Mouse (Mus musculus) neural tube, embryonic 13.5 days (tissue): Measurements from ENCODE around the gene Rab44. TPM values are rescaled to one million over a fixed set of nuclear protein-coding genes. Genes with fewer than 3 reads are reported as not detected.

ENCODE experiments used
- ATAC-seq: fragments of 200-750 bp; cut with Nextera tagmentation; 2 replicates; pipeline ENCODE4 v1.8.0; 2017; ENCODE audit warnings: low read depth, mild to moderate bottlenecking, moderate TSS enrichment, moderate library complexity
- H3K27ac ChIP-seq: fragments of 300-500 bp; sonication (generic); replicated peaks from 2 replicates; pipeline ENCODE4 v1.5.1; 2015; ENCODE audit warnings: moderate library complexity, mild to moderate bottlenecking, inconsistent platforms
- H3K27me3 ChIP-seq: fragments of 300-500 bp; sonication (generic); 2 replicates; pipeline ENCODE4 v1.6.1; 2015; ENCODE audit warnings: mild to moderate bottlenecking, inconsistent platforms
- H3K36me3 ChIP-seq: fragments of 300-500 bp; sonication (generic); 2 replicates; pipeline ENCODE4 v1.6.1; 2015; ENCODE audit warnings: mild to moderate bottlenecking, inconsistent platforms
- H3K4me1 ChIP-seq: fragments of 300-500 bp; sonication (generic); replicated peaks from 2 replicates; pipeline ENCODE4 v1.6.1; 2015; ENCODE audit warnings: inconsistent platforms
- H3K4me2 ChIP-seq: fragments of 300-500 bp; sonication (generic); 2 replicates; pipeline ENCODE4 v1.6.1; 2015; ENCODE audit warnings: inconsistent platforms, mild to moderate bottlenecking, moderate library complexity
- H3K4me3 ChIP-seq: fragments of 300-500 bp; sonication (generic); 2 replicates; pipeline ENCODE4 v1.5.1; 2015; ENCODE audit warnings: mild to moderate bottlenecking, inconsistent platforms
- H3K9ac ChIP-seq: fragments of 300-500 bp; sonication (generic); 2 replicates; pipeline ENCODE4 v1.6.1; 2015; ENCODE audit warnings: moderate library complexity, mild to moderate bottlenecking, inconsistent platforms
- H3K9me3 ChIP-seq: fragments of 300-500 bp; sonication (generic); 2 replicates; pipeline ENCODE4 v1.6.1; 2016; ENCODE audit warnings: inconsistent platforms
- WGBS: fragments of 180-500 bp; shearing (Covaris S2); methylation state at CpG from one replicate; pipeline ENCODE4 v1.1.7; 2015; 5-methylcytosine and 5-hydroxymethylcytosine counted together
- polyA plus RNA-seq: library from polyadenylated mRNA; unstranded; fragments of >200 nt; fragmentation: Nextera tagmentation; extraction: Ambion mirVana; gene quantifications from 2 replicates; pipeline ENCODE4 v1.2.1, GENCODE M21; 2015

The Rab44 gene
- polyA plus RNA-seq, 1 experiment from 2014 or later, result 0.11 TPM

DNA sequence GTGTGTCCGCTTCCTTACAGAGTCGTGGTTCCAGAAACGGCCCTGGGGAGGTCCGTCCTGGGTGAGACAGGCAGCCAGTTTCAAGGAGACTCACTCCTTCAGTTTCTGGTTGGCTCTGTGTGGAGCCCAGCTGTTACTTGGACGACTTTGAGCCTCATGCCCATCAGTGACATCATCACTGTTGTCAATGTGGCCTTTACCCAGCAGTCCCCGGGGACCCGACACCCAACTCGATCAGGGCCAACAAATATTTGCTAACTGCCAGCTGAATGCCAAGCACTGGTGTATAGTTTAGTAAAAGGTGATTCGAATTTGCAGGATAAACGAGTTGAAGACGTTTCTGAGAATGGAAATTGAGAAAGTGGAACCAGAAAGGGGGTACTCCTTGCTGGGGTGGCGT lies 2.1 kb downstream of the Rab44 start:
- no peak overlapping the region for H3K27ac ChIP-seq
- no peaks in the 10 kb centered on the region for H3K4me1 ChIP-seq
- no peak for ATAC-seq

GRCm38 (mm10) chr17:29117006-29117648 lies 3.2 kb downstream of the Rab44 start:
- H3K4me3 ChIP-seq, result no peak overlapping the region
- WGBS, result 80% methylated on average over 8 of the region's 8 CpGs
- H3K27ac ChIP-seq, result no peak overlapping the region
- no peak for ATAC-seq
- H3K36me3 ChIP-seq, result no peaks in the 10 kb centered on the region
- H3K4me2 ChIP-seq, result no peak overlapping the region
- no peaks in the 10 kb centered on the region for H3K4me1 ChIP-seq
- H3K9ac ChIP-seq, result no peak overlapping the region
- no peaks in the 10 kb centered on the region for H3K9me3 ChIP-seq
- no peaks in the 10 kb centered on the region; the same call in 1 of the 2 replicates for H3K27me3 ChIP-seq

More for the DNA sequence above, 2.1 kb downstream of the Rab44 start:
- H3K27me3 ChIP-seq, result no peaks in the 10 kb centered on the region; the same call in 1 of the 2 replicates
- 73% methylated on average over 12 of the region's 12 CpGs for WGBS
- H3K4me3 ChIP-seq, result no peak overlapping the region
- no peak overlapping the region for H3K4me2 ChIP-seq
- no peaks in the 10 kb centered on the region for H3K9me3 ChIP-seq
- no peaks in the 10 kb centered on the region for H3K36me3 ChIP-seq
- H3K9ac ChIP-seq, result no peak overlapping the region

GRCm38 (mm10) chr17:29118057-29118456 lies 4.1 kb downstream of the Rab44 start:
- Histone ChIP-seq H3K4me3 (no peak overlapping the region), H3K27me3 (no peaks in the 10 kb centered on the region; the same call in 1 of the 2 replicates), H3K9ac (no peak overlapping the region), H3K36me3 (no peaks in the 10 kb centered on the region), H3K9me3 (no peaks in the 10 kb centered on the region), H3K27ac (no peak overlapping the region), H3K4me1 (no peaks in the 10 kb centered on the region), H3K4me2 (no peak overlapping the region)
- 60% methylated on average over 5 of the region's 5 CpGs for WGBS
- ATAC-seq, result no peak

GRCm38 (mm10) chr17:29120666-29121065 lies 6.7 kb downstream of the Rab44 start:
- no peaks in the 10 kb centered on the region for H3K36me3 ChIP-seq
- H3K4me1 ChIP-seq, result no peaks in the 10 kb centered on the region
- no peaks in the 10 kb centered on the region; the same call in 1 of the 2 replicates for H3K27me3 ChIP-seq
- H3K4me3 ChIP-seq, result no peak overlapping the region
- no peak for ATAC-seq
- no peak overlapping the region for H3K9ac ChIP-seq
- 67% methylated on average over 12 of the region's 12 CpGs for WGBS
- H3K27ac ChIP-seq, result no peak overlapping the region
- H3K4me2 ChIP-seq, result no peak overlapping the region
- no peaks in the 10 kb centered on the region for H3K9me3 ChIP-seq

GRCm38 (mm10) chr17:29122817-29123216 lies 8.9 kb downstream of the Rab44 start:
- no peaks in the 10 kb centered on the region for H3K9me3 ChIP-seq

DNA sequence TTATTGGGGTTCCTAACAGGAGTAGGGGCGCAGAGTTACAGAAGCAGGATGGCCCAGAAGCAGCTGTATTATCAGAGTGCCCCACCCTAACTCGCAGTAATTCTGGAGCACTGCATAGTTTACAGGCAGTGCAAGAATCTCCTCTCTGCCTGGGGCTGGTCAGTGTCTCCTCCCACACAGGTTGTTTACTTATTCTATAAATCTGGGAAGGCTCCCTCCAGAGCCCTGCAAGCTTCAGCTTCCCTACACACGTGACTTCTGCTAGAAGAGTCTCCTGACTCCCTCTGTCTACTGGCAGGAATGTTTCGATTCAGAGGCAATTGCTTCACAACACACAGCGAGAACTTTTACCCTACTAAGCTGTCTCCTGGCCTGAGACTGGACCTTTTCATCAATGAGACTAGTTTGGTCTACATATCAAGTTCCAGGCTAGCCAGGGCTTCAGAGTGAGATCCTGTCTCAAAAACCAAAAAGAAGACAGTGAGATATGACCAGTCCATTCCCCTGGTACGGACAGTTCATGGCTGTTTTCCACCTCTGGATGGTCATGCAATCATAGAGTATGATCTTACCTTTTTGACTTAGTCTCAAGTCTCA lies 9.7 kb downstream of the Rab44 start:
- Histone ChIP-seq H3K9me3 (no peaks in the 10 kb centered on the region), H3K4me2 (no peak overlapping the region), H3K36me3 (no peaks in the 10 kb centered on the region), H3K9ac (no peak overlapping the region), H3K4me3 (no peak overlapping the region), H3K27ac (no peak overlapping the region), H3K27me3 (no peaks in the 10 kb centered on the region), H3K4me1 (no peaks in the 10 kb centered on the region)
- WGBS, result 80% methylated on average over 6 of the region's 6 CpGs
- no peak for ATAC-seq

More at GRCm38 (mm10) chr17:29122817-29123216, 8.9 kb downstream of the Rab44 start:
- no peak for ATAC-seq
- Histone ChIP-seq H3K9ac (no peak overlapping the region), H3K36me3 (no peaks in the 10 kb centered on the region), H3K4me1 (no peaks in the 10 kb centered on the region), H3K27me3 (no peaks in the 10 kb centered on the region; the same call in 1 of the 2 replicates), H3K4me3 (no peak overlapping the region), H3K27ac (no peak overlapping the region), H3K4me2 (no peak overlapping the region)
- 83% methylated on average over 6 of the region's 6 CpGs for WGBS

GRCm38 (mm10) chr17:29126561-29126960 lies 12.6 kb downstream of the Rab44 start:
- Histone ChIP-seq H3K4me2 (no peak overlapping the region), H3K4me1 (no peaks in the 10 kb centered on the region), H3K9me3 (no peaks in the 10 kb centered on the region), H3K9ac (no peak overlapping the region), H3K4me3 (no peak overlapping the region), H3K27ac (no peak overlapping the region), H3K36me3 (no peaks in the 10 kb centered on the region), H3K27me3 (no peaks in the 10 kb centered on the region)
- ATAC-seq, result no peak
- 92% methylated on average over 3 of the region's 3 CpGs for WGBS

GRCm38 (mm10) chr17:29129341-29129740 lies 15.4 kb downstream of the Rab44 start:
- H3K4me2 ChIP-seq, result no peak overlapping the region
- H3K4me1 ChIP-seq, result no peaks in the 10 kb centered on the region
- H3K9me3 ChIP-seq, result no peaks in the 10 kb centered on the region
- H3K4me3 ChIP-seq, result no peak overlapping the region
- H3K9ac ChIP-seq, result no peak overlapping the region
- H3K27ac ChIP-seq, result no peak overlapping the region
- ATAC-seq, result no peak
- no peaks in the 10 kb centered on the region for H3K27me3 ChIP-seq
- 37% methylated on average over 5 of the region's 5 CpGs for WGBS
- no peaks in the 10 kb centered on the region for H3K36me3 ChIP-seq

- no peak overlapping the region for H3K9ac ChIP-seq
- H3K27me3 ChIP-seq, result no peaks in the 10 kb centered on the region
- H3K9me3 ChIP-seq, result no peaks in the 10 kb centered on the region
- H3K4me2 ChIP-seq, result no peak overlapping the region
- WGBS, result 79% methylated on average over 5 of the region's 5 CpGs
- no peak for ATAC-seq
- H3K4me3 ChIP-seq, result no peak overlapping the region
- no peaks in the 10 kb centered on the region for H3K36me3 ChIP-seq
- H3K27ac ChIP-seq, result no peak overlapping the region
- no peaks in the 10 kb centered on the region for H3K4me1 ChIP-seq
Observed at GRCm38 (mm10) chr17:29135066-29135465, 21.1 kb downstream of the Rab44 start.

GRCm38 (mm10) chr17:29136236-29136635 lies 22.3 kb downstream of the Rab44 start:
- Histone ChIP-seq H3K4me3 (no peak overlapping the region), H3K9ac (no peak overlapping the region), H3K4me1 (no peaks in the 10 kb centered on the region), H3K4me2 (no peak overlapping the region), H3K27ac (no peak overlapping the region), H3K36me3 (no peaks in the 10 kb centered on the region), H3K27me3 (no peaks in the 10 kb centered on the region), H3K9me3 (no peaks in the 10 kb centered on the region)
- 69% methylated on average over 6 of the region's 6 CpGs for whole genome bisulfite sequencing
- no peak for ATAC-seq

- H3K27ac ChIP-seq, result no peak overlapping the region
- H3K4me3 ChIP-seq, result no peak overlapping the region
- no peaks in the 10 kb centered on the region for H3K4me1 ChIP-seq
- ATAC-seq, result no peak
- no peak overlapping the region for H3K9ac ChIP-seq
- no peaks in the 10 kb centered on the region for H3K36me3 ChIP-seq
- no peaks in the 10 kb centered on the region for H3K9me3 ChIP-seq
- no peak overlapping the region for H3K4me2 ChIP-seq
- no peaks in the 10 kb centered on the region for H3K27me3 ChIP-seq
- 80% methylated on average over 7 of the region's 7 CpGs for WGBS
Observed at GRCm38 (mm10) chr17:29137906-29138305, 24.0 kb downstream of the Rab44 start.

GRCm38 (mm10) chr17:29141577-29141976 lies 27.6 kb downstream of the Rab44 start:
- WGBS, result 86% methylated on average over 3 of the region's 3 CpGs
- no peaks in the 10 kb centered on the region for H3K9me3 ChIP-seq
- ATAC-seq, result no peak
- no peaks in the 10 kb centered on the region for H3K27me3 ChIP-seq
- no peaks in the 10 kb centered on the region for H3K36me3 ChIP-seq
- no peaks in the 10 kb centered on the region for H3K4me1 ChIP-seq
- H3K4me2 ChIP-seq, result no peak overlapping the region
- no peak overlapping the region for H3K9ac ChIP-seq
- H3K4me3 ChIP-seq, result no peak overlapping the region
- no peak overlapping the region for H3K27ac ChIP-seq

- Histone ChIP-seq H3K9me3 (no peaks in the 10 kb centered on the region), H3K27ac (no peak overlapping the region), H3K36me3 (no peaks in the 10 kb centered on the region), H3K4me3 (no peak overlapping the region), H3K4me1 (no peaks in the 10 kb centered on the region), H3K4me2 (no peak overlapping the region), H3K27me3 (no peaks in the 10 kb centered on the region), H3K9ac (no peak overlapping the region)
- ATAC-seq, result no peak
- WGBS, result 79% methylated on average over 8 of the region's 8 CpGs
Observed at GRCm38 (mm10) chr17:29143266-29143665, 29.3 kb downstream of the Rab44 start.
